Mouse (Mus musculus): ENCODE measurements around the gene Glp2r.
A peak's percentile ranks its signal among the peaks of the same experiment; 100 is the strongest.

Gene Glp2r

GRCm38 (mm10) chr11:67663437-67663836 lies 107.5 kb downstream of the Glp2r start:
- DNase-seq (ENCODE audit: low spot score in 2 of 2): no peak

GRCm38 (mm10) chr11:67661465-67661864 lies 109.5 kb downstream of the Glp2r start:
- no peak for DNase-seq (ENCODE audit: low spot score in 2 of 2)

- no peak for DNase-seq (ENCODE audit: low spot score in 2 of 2)
Observed at GRCm38 (mm10) chr11:67657685-67658382, 113.1 kb downstream of the Glp2r start.

GRCm38 (mm10) chr11:67656811-67657210 lies 114.1 kb downstream of the Glp2r start:
- no peak for DNase-seq (ENCODE audit: low spot score in 2 of 2)

GRCm38 (mm10) chr11:67656366-67656765 lies 114.6 kb downstream of the Glp2r start:
- DNase-seq (ENCODE audit: low spot score in 2 of 2): no peak

- DNase-seq (ENCODE audit: low spot score in 2 of 2): no peak
Observed at GRCm38 (mm10) chr11:67655236-67655959, 115.6 kb downstream of the Glp2r start.

- DNase-seq (ENCODE audit: low spot score in 2 of 2): no peak
Observed at GRCm38 (mm10) chr11:67654514-67654913, 116.4 kb downstream of the Glp2r start.

- no peak for DNase-seq (ENCODE audit: low spot score in 2 of 2)
Observed at GRCm38 (mm10) chr11:67653521-67654090, 117.3 kb downstream of the Glp2r start.

- DNase-seq (ENCODE audit: low spot score in 2 of 2): no peak
Observed at GRCm38 (mm10) chr11:67652893-67653255, 118.1 kb downstream of the Glp2r start.

GRCm38 (mm10) chr11:67652194-67652892 lies 118.6 kb downstream of the Glp2r start:
- DNase-seq (ENCODE audit: low spot score in 2 of 2): no peak

- no peak for DNase-seq (ENCODE audit: low spot score in 2 of 2)
Observed at GRCm38 (mm10) chr11:67651731-67652130, 119.2 kb downstream of the Glp2r start.

- no peak for DNase-seq (ENCODE audit: low spot score in 2 of 2)
Observed at GRCm38 (mm10) chr11:67649971-67650707, 120.8 kb downstream of the Glp2r start.

GRCm38 (mm10) chr11:67648651-67649407 lies 122.1 kb downstream of the Glp2r start:
- DNase-seq (ENCODE audit: low spot score in 2 of 2): peak in 1 of 2 experiments; percentile 51

- DNase-seq (ENCODE audit: low spot score in 2 of 2): peak in 1 of 2 experiments; percentile 75
Observed at GRCm38 (mm10) chr11:67647745-67648144, 123.2 kb downstream of the Glp2r start.

- no peak for DNase-seq (ENCODE audit: low spot score in 2 of 2)
Observed at GRCm38 (mm10) chr11:67644632-67645149, 126.3 kb downstream of the Glp2r start.

GRCm38 (mm10) chr11:67643465-67643864 lies 127.5 kb downstream of the Glp2r start:
- DNase-seq (ENCODE audit: low spot score in 2 of 2): no peak

- DNase-seq (ENCODE audit: low spot score in 2 of 2): no peak
Observed at GRCm38 (mm10) chr11:67642835-67643234, 128.1 kb downstream of the Glp2r start.

- no peak for DNase-seq (ENCODE audit: low spot score in 2 of 2)
Observed at GRCm38 (mm10) chr11:67642421-67642820, 128.5 kb downstream of the Glp2r start.

GRCm38 (mm10) chr11:67640299-67640698 lies 130.7 kb downstream of the Glp2r start:
- no peak for DNase-seq (ENCODE audit: low spot score in 2 of 2)

GRCm38 (mm10) chr11:67638401-67638800 lies 132.6 kb downstream of the Glp2r start:
- DNase-seq (ENCODE audit: low spot score in 2 of 2): no peak
